Mouse (Mus musculus): Measurements from ENCODE around the gene Gk2. TPM values are rescaled to one million over a fixed set of nuclear protein-coding genes. Genes with fewer than 3 reads are reported as not detected.

Gene Gk2
- not detected in 2 replicates for polyA plus RNA-seq (2011; ENCODE audit: insufficient read depth, insufficient read length, low replicate concordance, missing spikeins)

DNA sequence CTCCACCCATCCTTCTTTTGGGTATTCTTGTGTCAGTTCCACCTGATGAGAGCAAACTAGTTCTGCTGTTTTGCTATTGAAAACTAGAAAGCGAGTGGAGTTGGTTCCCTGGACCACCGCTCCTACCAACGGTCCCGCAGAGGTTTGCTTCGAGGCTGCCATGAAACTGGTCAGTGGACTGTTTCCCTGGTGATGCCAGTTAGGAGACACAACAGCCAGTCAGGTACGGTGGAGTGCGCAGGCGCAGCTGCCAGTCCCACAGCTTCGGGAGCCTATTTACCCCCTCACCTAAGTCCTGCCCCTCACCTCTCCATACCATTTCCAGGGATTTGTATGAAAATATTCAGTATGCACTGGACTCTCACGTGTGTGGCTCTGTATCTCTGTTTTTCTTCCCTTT is at the start of gene Gk2:
TSS of gene Gk2 (minus strand) at position 206 of the 400 bp plus-strand sequence.
- TF ChIP-seq POLR2A (IDR thresholded peaks at IDR 0.05; ENCODE audit: borderline replicate concordance, control insufficient read depth, low read depth, low read length), result no peak
- no peak for TF ChIP-seq CTCF (IDR thresholded peaks at IDR 0.05; ENCODE audit: control insufficient read depth, insufficient read depth, low read length)
- Histone ChIP-seq H3K4me3 (replicated peaks; ENCODE audit: control insufficient read depth, low read depth, low read length) (no peak within 1 kb of the TSS), H3K4me1 (ENCODE audit: control insufficient read depth, insufficient read depth, low read length) (no peaks in the 10 kb centered on the region), H3K27ac (ENCODE audit: control insufficient read depth, insufficient read depth, low read depth, low read length, poor library complexity) (no peak within 1 kb of the TSS)
- 88% methylated on average over 10 of the region's 10 CpGs for WGBS

DNA sequence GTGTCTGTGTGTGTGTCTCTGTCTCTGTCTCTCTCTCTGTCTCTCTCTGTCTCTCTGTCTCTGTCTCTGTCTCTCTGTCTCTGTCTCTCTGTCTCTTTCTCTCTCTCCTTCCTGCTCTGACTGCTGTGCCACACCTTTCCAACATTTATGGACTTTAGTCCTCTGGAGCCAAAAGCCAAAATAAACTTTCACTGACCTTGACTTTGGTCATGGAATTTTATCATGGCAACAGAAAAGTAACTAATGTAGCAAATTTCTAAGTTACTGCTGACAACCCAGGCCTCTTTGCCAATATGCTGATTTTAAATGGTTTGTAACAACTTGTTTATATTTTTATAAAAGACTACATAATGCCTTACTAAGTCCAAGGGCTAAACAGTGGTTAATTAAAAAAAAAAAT is 41.2 kb upstream of the Gk2 start:
- H3K27ac ChIP-seq (ENCODE audit: control insufficient read depth, insufficient read depth, low read depth, low read length, poor library complexity), result no peak overlapping the region
- no peak overlapping the region for H3K4me3 ChIP-seq (replicated peaks; ENCODE audit: control insufficient read depth, low read depth, low read length)
- no peak for TF ChIP-seq CTCF (IDR thresholded peaks at IDR 0.05; ENCODE audit: control insufficient read depth, insufficient read depth, low read length)
- TF ChIP-seq POLR2A (IDR thresholded peaks at IDR 0.05; ENCODE audit: borderline replicate concordance, control insufficient read depth, low read depth, low read length), result no peak
- H3K4me1 ChIP-seq (ENCODE audit: control insufficient read depth, insufficient read depth, low read length), result no peaks in the 10 kb centered on the region

DNA sequence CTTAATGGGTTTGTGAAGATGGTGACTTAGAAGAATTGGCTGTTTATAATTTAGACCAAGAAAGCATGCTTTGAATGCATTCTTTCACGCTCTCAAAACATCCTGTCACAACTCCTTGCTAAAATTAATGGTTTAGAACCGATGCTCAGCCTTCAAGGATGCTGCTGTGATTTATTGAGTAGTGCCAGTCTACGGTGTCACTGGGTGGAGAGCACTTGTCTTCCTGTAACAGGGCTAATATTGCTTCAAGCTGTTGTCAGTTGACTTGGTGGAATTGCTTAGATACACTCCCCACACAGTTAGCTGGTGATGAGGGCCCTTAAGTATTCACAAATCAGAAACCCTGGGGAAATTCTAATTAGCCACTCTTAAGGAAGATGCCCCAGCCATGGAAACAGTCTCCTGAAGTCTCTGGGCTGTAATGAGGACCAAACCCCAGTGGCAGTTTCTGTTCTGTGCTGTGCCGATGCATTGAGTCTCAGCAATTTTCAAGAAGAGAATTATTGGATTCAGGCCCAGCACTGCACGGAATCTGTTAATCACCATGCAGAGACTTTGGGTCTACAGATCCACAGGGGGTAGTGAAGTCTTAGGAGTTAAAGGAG is 38.8 kb upstream of the Gk2 start:
- H3K4me3 ChIP-seq (replicated peaks; ENCODE audit: control insufficient read depth, low read depth, low read length), result no peak overlapping the region
- no peaks in the 10 kb centered on the region for H3K4me1 ChIP-seq (ENCODE audit: control insufficient read depth, insufficient read depth, low read length)
- no peak for TF ChIP-seq POLR2A (IDR thresholded peaks at IDR 0.05; ENCODE audit: borderline replicate concordance, control insufficient read depth, low read depth, low read length)
- TF ChIP-seq CTCF (IDR thresholded peaks at IDR 0.05; ENCODE audit: control insufficient read depth, insufficient read depth, low read length), result no peak
- H3K27ac ChIP-seq (ENCODE audit: control insufficient read depth, insufficient read depth, low read depth, low read length, poor library complexity), result no peak overlapping the region
- 66% methylated on average over 5 of the region's 5 CpGs for WGBS

DNA sequence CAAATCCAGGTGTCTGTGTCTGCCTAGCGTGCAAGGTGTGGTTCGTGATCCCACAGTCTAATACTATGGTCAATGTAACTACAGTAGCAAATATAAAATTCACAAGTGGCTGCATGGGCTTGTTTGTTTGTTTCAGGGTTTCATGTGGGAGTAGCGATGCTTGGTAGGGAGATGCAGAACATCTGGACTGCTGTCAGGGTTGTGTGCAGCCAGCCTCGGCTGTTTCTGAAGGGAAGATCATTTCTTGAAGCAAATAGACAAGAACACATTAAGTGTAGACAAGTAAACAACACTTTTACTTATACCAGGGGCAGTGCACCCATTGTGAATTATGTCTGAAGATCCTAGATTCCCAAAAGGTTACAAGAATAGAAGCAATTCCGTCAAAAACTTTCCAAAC is 36.6 kb upstream of the Gk2 start:
- 84% methylated on average over 5 of the region's 5 CpGs for WGBS
- Histone ChIP-seq H3K4me1 (ENCODE audit: control insufficient read depth, insufficient read depth, low read length) (no peaks in the 10 kb centered on the region), H3K4me3 (replicated peaks; ENCODE audit: control insufficient read depth, low read depth, low read length) (no peak overlapping the region), H3K27ac (ENCODE audit: control insufficient read depth, insufficient read depth, low read depth, low read length, poor library complexity) (no peak overlapping the region)
- TF ChIP-seq CTCF (IDR thresholded peaks at IDR 0.05; ENCODE audit: control insufficient read depth, insufficient read depth, low read length) (no peak), POLR2A (IDR thresholded peaks at IDR 0.05; ENCODE audit: borderline replicate concordance, control insufficient read depth, low read depth, low read length) (no peak)

DNA sequence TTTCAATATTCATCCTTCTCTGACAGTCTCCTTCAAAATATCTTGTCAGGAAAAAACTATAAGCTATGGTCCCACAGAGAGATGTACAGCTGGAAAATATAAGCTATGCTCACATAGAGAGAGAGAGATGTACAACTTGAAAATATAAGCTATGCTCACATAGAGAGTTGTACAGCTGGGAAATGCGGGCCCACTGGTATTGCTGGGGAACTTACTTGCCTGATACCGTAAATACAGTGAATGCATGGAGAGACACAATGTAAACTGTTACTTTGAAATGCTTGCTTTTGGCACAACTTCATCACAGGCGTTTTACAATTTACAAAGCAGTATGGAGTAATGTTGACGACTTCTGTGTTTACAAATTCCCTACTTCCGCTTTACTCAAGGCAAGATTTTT is 29.3 kb upstream of the Gk2 start:
- 82% methylated on average over 5 of the region's 5 CpGs for WGBS
- no peak overlapping the region for H3K4me3 ChIP-seq (replicated peaks; ENCODE audit: control insufficient read depth, low read depth, low read length)
- H3K4me1 ChIP-seq (ENCODE audit: control insufficient read depth, insufficient read depth, low read length), result no peaks in the 10 kb centered on the region
- no peak for TF ChIP-seq POLR2A (IDR thresholded peaks at IDR 0.05; ENCODE audit: borderline replicate concordance, control insufficient read depth, low read depth, low read length)
- no peak for TF ChIP-seq CTCF (IDR thresholded peaks at IDR 0.05; ENCODE audit: control insufficient read depth, insufficient read depth, low read length)
- H3K27ac ChIP-seq (ENCODE audit: control insufficient read depth, insufficient read depth, low read depth, low read length, poor library complexity), result no peak overlapping the region

DNA sequence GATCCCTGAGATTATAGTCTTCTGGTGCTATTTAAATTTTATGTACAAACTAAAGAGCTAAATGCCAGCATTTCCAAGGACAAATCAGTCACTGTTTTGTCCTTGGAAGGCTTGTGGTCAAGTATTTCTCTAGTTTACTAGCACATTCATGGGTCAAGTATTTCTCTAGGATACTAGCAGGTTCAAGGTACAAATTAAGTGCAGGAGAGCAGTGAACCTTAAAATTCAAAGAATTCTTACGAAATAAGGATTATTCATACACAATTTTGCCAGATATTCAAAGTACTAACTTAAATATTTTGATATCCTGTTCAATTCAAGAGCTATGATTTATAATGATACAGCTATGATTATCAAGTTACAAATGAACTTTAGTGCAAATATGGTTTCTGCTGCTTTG is 23.2 kb upstream of the Gk2 start:
- TF ChIP-seq CTCF (IDR thresholded peaks at IDR 0.05; ENCODE audit: control insufficient read depth, insufficient read depth, low read length), result no peak
- no peak for TF ChIP-seq POLR2A (IDR thresholded peaks at IDR 0.05; ENCODE audit: borderline replicate concordance, control insufficient read depth, low read depth, low read length)
- Histone ChIP-seq H3K27ac (ENCODE audit: control insufficient read depth, insufficient read depth, low read depth, low read length, poor library complexity) (no peak overlapping the region), H3K4me1 (ENCODE audit: control insufficient read depth, insufficient read depth, low read length) (no peaks in the 10 kb centered on the region), H3K4me3 (replicated peaks; ENCODE audit: control insufficient read depth, low read depth, low read length) (no peak overlapping the region)
- 53% methylated on average over 1 of the region's 1 CpGs for WGBS

DNA sequence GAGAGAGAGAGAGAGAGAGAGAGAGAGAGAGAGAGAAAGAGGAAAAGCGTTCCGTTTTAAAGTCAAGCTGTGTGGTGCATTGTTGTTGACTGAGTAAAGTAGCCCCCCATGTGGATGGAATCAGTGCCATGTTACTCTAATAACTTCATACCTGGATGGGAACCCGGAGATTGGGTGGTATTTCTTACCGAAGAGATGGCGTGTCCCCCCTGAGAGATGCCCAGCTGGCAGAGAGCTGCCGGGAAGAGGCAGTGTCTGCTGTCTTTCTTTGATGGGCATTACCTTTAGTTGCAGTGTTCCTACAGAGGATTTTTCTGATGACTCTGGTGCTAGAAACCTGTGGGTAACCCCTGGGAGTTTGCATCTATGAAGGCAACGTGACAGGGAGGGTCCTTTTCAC is 10.4 kb upstream of the Gk2 start:
- Histone ChIP-seq H3K27ac (ENCODE audit: control insufficient read depth, insufficient read depth, low read depth, low read length, poor library complexity) (no peak overlapping the region), H3K4me1 (ENCODE audit: control insufficient read depth, insufficient read depth, low read length) (no peaks in the 10 kb centered on the region), H3K4me3 (replicated peaks; ENCODE audit: control insufficient read depth, low read depth, low read length) (no peak overlapping the region)
- 82% methylated on average over 7 of the region's 7 CpGs for WGBS
- TF ChIP-seq POLR2A (IDR thresholded peaks at IDR 0.05; ENCODE audit: borderline replicate concordance, control insufficient read depth, low read depth, low read length) (no peak), CTCF (IDR thresholded peaks at IDR 0.05; ENCODE audit: control insufficient read depth, insufficient read depth, low read length) (no peak)

DNA sequence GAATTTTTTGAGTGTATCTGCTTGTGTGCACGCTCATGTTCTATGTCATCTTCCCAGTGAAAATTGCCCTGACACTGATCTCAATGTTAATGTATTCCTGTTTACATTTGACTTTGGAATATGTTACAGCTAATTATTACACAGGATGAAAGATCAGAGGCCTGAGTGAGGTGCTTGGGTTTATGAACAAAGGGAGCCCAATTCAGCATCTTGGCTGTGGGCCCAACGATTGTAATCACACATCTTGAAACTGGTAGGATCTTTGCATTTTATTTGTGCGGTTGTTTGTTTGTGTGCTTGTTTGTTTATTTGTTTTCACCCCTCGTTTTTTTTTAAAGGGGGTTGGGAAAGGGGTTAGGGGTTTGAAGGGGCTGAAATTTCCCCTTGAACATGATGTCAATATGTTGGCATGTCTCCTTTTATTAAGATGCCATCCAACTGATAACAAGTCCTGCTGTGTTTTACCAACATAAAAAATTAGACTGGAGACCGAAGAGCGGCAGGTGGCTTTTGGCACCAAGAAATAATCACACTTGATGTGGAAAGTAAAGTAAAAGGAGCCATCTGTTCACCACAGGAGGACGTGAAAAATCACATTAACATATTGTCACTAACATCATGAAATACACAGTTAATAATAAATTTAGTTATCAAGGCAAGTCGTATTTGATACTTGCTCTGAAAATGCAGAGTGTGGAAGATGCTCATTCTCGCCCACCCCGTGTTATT is 9.8 kb upstream of the Gk2 start:
- H3K4me1 ChIP-seq (ENCODE audit: control insufficient read depth, insufficient read depth, low read length), result no peaks in the 10 kb centered on the region

More for the DNA sequence above, 9.8 kb upstream of the Gk2 start:
- Histone ChIP-seq H3K4me3 (replicated peaks; ENCODE audit: control insufficient read depth, low read depth, low read length) (no peak overlapping the region), H3K27ac (ENCODE audit: control insufficient read depth, insufficient read depth, low read depth, low read length, poor library complexity) (no peak overlapping the region)
- WGBS, result 74% methylated on average over 10 of the region's 10 CpGs
- no peak for TF ChIP-seq CTCF (IDR thresholded peaks at IDR 0.05; ENCODE audit: control insufficient read depth, insufficient read depth, low read length)
- no peak for TF ChIP-seq POLR2A (IDR thresholded peaks at IDR 0.05; ENCODE audit: borderline replicate concordance, control insufficient read depth, low read depth, low read length)
